ENCODE assay signal across 8 mouse cellular contexts in genomic region chr4:45530662-45531542, GRCm38 (mm10). TPM values are rescaled to one million over a fixed set of nuclear protein-coding genes. Genes with fewer than 3 reads are reported as not detected.
DNase-seq lines count a peak whose midpoint lies in the region; ATAC-seq lines count a peak whose summit lies in the region.

No protein-coding gene starts in this region.

- intact Hi-C loops in gastrocnemius, postnatal 14 days (cut with DNase I; ENCODE audit: low total_unique reads) = loop anchor here (5.0 to 10.0 kb wide), 2 partner anchors 114 to 324 kb away; no protein-coding TSS in a partner anchor

- peaks cover 11% of the 10 kb centered on the region for H3K27me3 ChIP-seq in megakaryocyte, embryonic 14.5 days (replicated peaks)

- H3K4me1 ChIP-seq in megakaryocyte, embryonic 14.5 days = peaks cover 59% of the 10 kb centered on the region

- peak; percentile 95 to 96 for DNase-seq in adrenal gland, adult 18-20 months (ENCODE audit: low spot score in 2 of 2)
- DNase-seq in embryo, embryonic 10.5 days (ENCODE audit: low spot score) = peak; percentile 97
- peak; percentile 93 for DNase-seq in gastrocnemius, postnatal 14 days
- DNase-seq in left cerebral cortex, adult 9 months (ENCODE audit: low spot score in 2 of 2) = peak; percentile 67 to 88
- DNase-seq in right cerebral cortex, adult 2 months (ENCODE audit: low spot score in 2 of 2) = peak; percentile 83 to 87
- peak; percentile 84 for DNase-seq in urinary bladder, postnatal 10 days (ENCODE audit: low spot score)

- no peaks in the 10 kb centered on the region for H3K9me3 ChIP-seq in megakaryocyte, embryonic 14.5 days

- H3K4me3 ChIP-seq in megakaryocyte, embryonic 14.5 days (replicated peaks) = peak overlapping the region; percentile 98

- peaks cover 7% of the 10 kb centered on the region for H3K36me3 ChIP-seq in megakaryocyte, embryonic 14.5 days (replicated peaks; ENCODE audit: low read length)

- peak; percentile 85 for ATAC-seq in inflammation-experienced regulatory T-cells, adult 6 months

RNA-seq across cellular contexts. Expression of gene Shb, which starts 1.4 kb away (rescaled TPM):
- total RNA-seq in adrenal gland, adult 18-20 months (2021) = 100 to 1,000 TPM in 1 of 2 experiments, 10 to 100 TPM in 1; 75.3 to 151 TPM
- 1 to 10 TPM; 6.7 to 7.8 TPM for total RNA-seq in gastrocnemius, postnatal 14 days (2021)
- under 1 TPM in 1 of 3 experiments, not detected in 2; 0.23 TPM for polyA plus RNA-seq in inflammation-experienced regulatory T-cells, adult 6 months (2017; shearing (Covaris generic))
- 20.2 and 27.2 TPM in 2 replicates for polyA plus RNA-seq in megakaryocyte, embryonic 14.5 days (2012; ENCODE audit: insufficient read depth, low replicate concordance)

Comparison
In these comparisons a context has a peak if more than half of its experiments do, and no peak if none do; other contexts are left out.
1. Peak in every context shown above with its lines: DNase-seq, ATAC-seq and H3K4me3 ChIP-seq.
2. RNA of gene Shb, which starts 1.4 kb away (total RNA-seq): 75.3 to 151 TPM in adrenal gland, adult 18-20 months; 6.7 to 7.8 TPM in gastrocnemius, postnatal 14 days; every median in the first group is over 4 times any median in the second.